Mouse (Mus musculus): Measurements from ENCODE around the gene Esr2.
A peak's percentile ranks its signal among the peaks of the same experiment; 100 is the strongest.
"Not testable (repeated sequence)": the region's sequence is repeated elsewhere in the genome, so short reads cannot be mapped to it uniquely, and the experiment has no call there.

The Esr2 gene

GRCm38 (mm10) chr12:76177000-76177863 is at the start of gene Esr2:
TSS of gene Esr2 (minus strand) at chr12:76177259.
- no peak for DNase-seq (ENCODE audit: low spot score)

- not testable (repeated sequence) for DNase-seq (ENCODE audit: low spot score)
Measured at GRCm38 (mm10) chr12:76222104-76222503, 45.0 kb upstream of the Esr2 start.

- no peak for DNase-seq (ENCODE audit: low spot score)
Measured at GRCm38 (mm10) chr12:76216716-76217115, 39.7 kb upstream of the Esr2 start.

- DNase-seq (ENCODE audit: low spot score), result no peak
Measured at GRCm38 (mm10) chr12:76215121-76215520, 38.1 kb upstream of the Esr2 start.

GRCm38 (mm10) chr12:76209429-76209974 is 32.4 kb upstream of the Esr2 start:
- DNase-seq (ENCODE audit: low spot score), result no peak

GRCm38 (mm10) chr12:76200326-76200725 is 23.3 kb upstream of the Esr2 start:
- DNase-seq (ENCODE audit: low spot score), result no peak

GRCm38 (mm10) chr12:76197071-76197470 is 20.0 kb upstream of the Esr2 start:
- DNase-seq (ENCODE audit: low spot score), result no peak

GRCm38 (mm10) chr12:76196709-76197054 is 19.6 kb upstream of the Esr2 start:
- DNase-seq (ENCODE audit: low spot score), result peak; percentile 77

- DNase-seq (ENCODE audit: low spot score), result peak; percentile 10
Measured at GRCm38 (mm10) chr12:76195912-76196708, 19.1 kb upstream of the Esr2 start.

GRCm38 (mm10) chr12:76194526-76194925 is 17.5 kb upstream of the Esr2 start:
- no peak for DNase-seq (ENCODE audit: low spot score)

- peak; percentile 36 for DNase-seq (ENCODE audit: low spot score)
Measured at GRCm38 (mm10) chr12:76190940-76191339, 13.9 kb upstream of the Esr2 start.

- no peak for DNase-seq (ENCODE audit: low spot score)
Measured at GRCm38 (mm10) chr12:76187849-76188248, 10.8 kb upstream of the Esr2 start.

- no peak for DNase-seq (ENCODE audit: low spot score)
Measured at GRCm38 (mm10) chr12:76186473-76186872, 9.4 kb upstream of the Esr2 start.

- no peak for DNase-seq (ENCODE audit: low spot score)
Measured at GRCm38 (mm10) chr12:76185167-76185816, 8.2 kb upstream of the Esr2 start.

- DNase-seq (ENCODE audit: low spot score), result no peak
Measured at GRCm38 (mm10) chr12:76184271-76184670, 7.2 kb upstream of the Esr2 start.

- DNase-seq (ENCODE audit: low spot score), result no peak
Measured at GRCm38 (mm10) chr12:76182831-76183230, 5.8 kb upstream of the Esr2 start.

GRCm38 (mm10) chr12:76181471-76181870 is 4.4 kb upstream of the Esr2 start:
- DNase-seq (ENCODE audit: low spot score), result no peak

- no peak for DNase-seq (ENCODE audit: low spot score)
Measured at GRCm38 (mm10) chr12:76180442-76180841, 3.4 kb upstream of the Esr2 start.

GRCm38 (mm10) chr12:76179527-76179926 is 2.5 kb upstream of the Esr2 start:
- no peak for DNase-seq (ENCODE audit: low spot score)

- no peak for DNase-seq (ENCODE audit: low spot score)
Measured at GRCm38 (mm10) chr12:76179051-76179450, 2.0 kb upstream of the Esr2 start.

- peak; percentile 17 for DNase-seq (ENCODE audit: low spot score)
Measured at GRCm38 (mm10) chr12:76177864-76178518, 932 bp upstream of the Esr2 start.

GRCm38 (mm10) chr12:76165641-76166040 is 11.4 kb downstream of the Esr2 start:
- DNase-seq (ENCODE audit: low spot score), result no peak
